ENCODE assay signal across 15 mouse cellular contexts in the genomic region with DNA sequence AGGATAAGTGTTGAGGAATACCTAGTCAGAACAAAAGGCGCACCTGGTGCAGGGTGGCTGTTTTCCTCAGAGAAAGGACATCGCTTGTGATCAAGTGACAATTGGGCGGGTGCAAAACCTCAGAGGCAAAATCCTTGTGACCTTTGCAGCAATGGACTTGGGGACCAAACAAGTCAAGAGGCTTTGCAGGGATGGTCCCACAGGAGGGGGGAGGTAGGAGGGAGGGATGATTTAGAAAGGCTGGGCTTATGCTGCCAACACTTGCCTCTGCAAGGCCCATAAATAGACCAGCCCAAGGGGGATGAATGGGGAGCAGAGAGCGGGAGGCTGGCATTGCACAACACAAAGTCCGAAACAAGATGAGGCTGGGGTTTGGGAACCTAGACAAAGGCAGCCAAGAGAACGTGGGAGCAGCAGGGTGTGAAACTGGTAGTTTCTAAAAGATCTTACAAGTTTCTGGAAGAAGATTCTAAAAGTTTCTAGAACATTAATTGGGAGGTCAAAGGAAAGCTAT. TPM values are rescaled to one million over a fixed set of nuclear protein-coding genes. Genes with fewer than 3 reads are reported as not detected.
DNase-seq lines count a peak whose midpoint lies in the region; ATAC-seq and TF ChIP-seq lines count a peak whose summit lies in the region.
"Had no signal": no experiment of that assay in that cellular context is flagged by ENCODE, and none has a peak within 500 bp of the region (broad histone marks: within the 10 kb centered on the region; RNA-seq: fewer than 3 reads in every experiment).

No protein-coding gene starts in this region.

- no peaks in the 10 kb centered on the region for H3K36me3 ChIP-seq in embryonic facial prominence, embryonic 15.5 days
- H3K36me3 ChIP-seq in embryonic facial prominence, embryonic 10.5 days (replicated peaks): no peaks in the 10 kb centered on the region
- no peaks in the 10 kb centered on the region for H3K36me3 ChIP-seq in hindbrain, postnatal 0 days (ENCODE audit: insufficient read depth, low read length)
- no peaks in the 10 kb centered on the region for H3K36me3 ChIP-seq in hindbrain, embryonic 16.5 days (ENCODE audit: control insufficient read depth, insufficient read depth, low read length)
- H3K36me3 ChIP-seq in thymus, adult 2 months (ENCODE audit: control insufficient read depth, insufficient read depth, low read length): no peaks in the 10 kb centered on the region
- H3K36me3 ChIP-seq in stomach, embryonic 16.5 days (ENCODE audit: control insufficient read depth, insufficient read depth, low read length): no peaks in the 10 kb centered on the region

- no peak for TF ChIP-seq POLR2A in thymus, adult 2 months (IDR thresholded peaks at IDR 0.05; ENCODE audit: control insufficient read depth, extremely low read depth, insufficient read depth, low read length, poor library complexity)

- H3K9me3 ChIP-seq in embryonic facial prominence, embryonic 15.5 days (replicated peaks): no peaks in the 10 kb centered on the region
- no peaks in the 10 kb centered on the region for H3K9me3 ChIP-seq in embryonic facial prominence, embryonic 10.5 days
- H3K9me3 ChIP-seq in hindbrain, postnatal 0 days (ENCODE audit: low read length): no peaks in the 10 kb centered on the region
- no peaks in the 10 kb centered on the region for H3K9me3 ChIP-seq in hindbrain, embryonic 16.5 days (ENCODE audit: control insufficient read depth, low read length)
- no peaks in the 10 kb centered on the region for H3K9me3 ChIP-seq in stomach, embryonic 16.5 days (replicated peaks; ENCODE audit: control insufficient read depth, low read length)

- peaks cover 12% of the 10 kb centered on the region for H3K4me1 ChIP-seq in embryonic facial prominence, embryonic 15.5 days
- H3K4me1 ChIP-seq in embryonic facial prominence, embryonic 10.5 days: peaks cover 19% of the 10 kb centered on the region
- H3K4me1 ChIP-seq in hindbrain, postnatal 0 days (ENCODE audit: insufficient read depth, low read length): peaks cover 8% of the 10 kb centered on the region
- peaks cover 12% of the 10 kb centered on the region for H3K4me1 ChIP-seq in hindbrain, embryonic 16.5 days (ENCODE audit: control insufficient read depth, insufficient read depth, low read depth, low read length)
- peaks cover 17% of the 10 kb centered on the region for H3K4me1 ChIP-seq in thymus, adult 2 months (replicated peaks; ENCODE audit: control insufficient read depth, insufficient read depth, low read length)
- peaks cover 3% of the 10 kb centered on the region; the same call in 1 of the 2 replicates for H3K4me1 ChIP-seq in stomach, embryonic 16.5 days (ENCODE audit: control insufficient read depth, insufficient read depth, low read length)

- DNase-seq in embryonic facial prominence, embryonic 10.5 days (ENCODE audit: low spot score): no peak
- DNase-seq in hindbrain, postnatal 0 days (ENCODE audit: low spot score): no peak
- DNase-seq in thymus, adult 2 months: no peak
- DNase-seq in thymus, postnatal 4 days: no peak
- DNase-seq: cerebellum, postnatal 25 days; heart, postnatal 36 days; right cerebral cortex, adult 18-20 months had no signal

- 62% methylated on average over 6 of the region's 6 CpGs for WGBS in embryonic facial prominence, embryonic 15.5 days
- WGBS in embryonic facial prominence, embryonic 10.5 days: 78% methylated on average over 6 of the region's 6 CpGs
- 55% methylated on average over 6 of the region's 6 CpGs for WGBS in hindbrain, postnatal 0 days
- 64% methylated on average over 6 of the region's 6 CpGs for WGBS in hindbrain, embryonic 16.5 days
- WGBS in thymus, adult 2 months: 30% methylated on average over 6 of the region's 6 CpGs
- WGBS in stomach, embryonic 16.5 days: 68% methylated on average over 6 of the region's 6 CpGs

- ATAC-seq in embryonic facial prominence, embryonic 15.5 days (ENCODE audit: insufficient number of reproducible peaks, low FRiP score, low TSS enrichment, low read depth): no peak
- ATAC-seq in hindbrain, postnatal 0 days: no peak
- no peak for ATAC-seq in hindbrain, embryonic 16.5 days
- no peak for ATAC-seq in stomach, embryonic 16.5 days (ENCODE audit: insufficient read depth, low FRiP score)
- ATAC-seq in erythroblast, adult 5-6 weeks (replicated peaks; ENCODE audit: low FRiP score, poor library complexity, severe bottlenecking): no peak

- H3K27ac ChIP-seq in embryonic facial prominence, embryonic 15.5 days (replicated peaks): peak overlapping the region; percentile 78; the same call in 1 of the 2 replicates
- no peak overlapping the region for H3K27ac ChIP-seq in embryonic facial prominence, embryonic 10.5 days (replicated peaks)
- H3K27ac ChIP-seq in hindbrain, postnatal 0 days: peak overlapping the region; percentile 20; the same call in 1 of the 2 replicates
- H3K27ac ChIP-seq in hindbrain, embryonic 16.5 days (ENCODE audit: low read depth, low read length): no peak overlapping the region; the same call in 1 of the 2 replicates
- peak overlapping the region; percentile 57; the same call in 1 of the 2 replicates for H3K27ac ChIP-seq in thymus, adult 2 months (ENCODE audit: control insufficient read depth, insufficient read depth, low read length)
- peak overlapping the region; percentile 93 for H3K27ac ChIP-seq in stomach, embryonic 16.5 days (ENCODE audit: low read length)

- H3K4me3 ChIP-seq in embryonic facial prominence, embryonic 15.5 days (replicated peaks): no peak overlapping the region
- no peak overlapping the region for H3K4me3 ChIP-seq in embryonic facial prominence, embryonic 10.5 days
- no peak overlapping the region for H3K4me3 ChIP-seq in hindbrain, postnatal 0 days (ENCODE audit: low read length)
- no peak overlapping the region for H3K4me3 ChIP-seq in hindbrain, embryonic 16.5 days (ENCODE audit: low read length)
- H3K4me3 ChIP-seq in thymus, adult 2 months (ENCODE audit: control insufficient read depth, insufficient read depth, low read length): no peak overlapping the region
- no peak overlapping the region for H3K4me3 ChIP-seq in stomach, embryonic 16.5 days (replicated peaks; ENCODE audit: low read length)

- no peak overlapping the region for H3K9ac ChIP-seq in embryonic facial prominence, embryonic 15.5 days
- no peak overlapping the region for H3K9ac ChIP-seq in hindbrain, postnatal 0 days (replicated peaks; ENCODE audit: low read length)
- no peak overlapping the region for H3K9ac ChIP-seq in hindbrain, embryonic 16.5 days (ENCODE audit: low read depth, low read length)
- no peak overlapping the region for H3K9ac ChIP-seq in stomach, embryonic 16.5 days (ENCODE audit: low read length)

- no peaks in the 10 kb centered on the region for H3K27me3 ChIP-seq in embryonic facial prominence, embryonic 15.5 days
- peaks cover 8% of the 10 kb centered on the region for H3K27me3 ChIP-seq in embryonic facial prominence, embryonic 10.5 days (replicated peaks; ENCODE audit: low read depth, poor library complexity, severe bottlenecking)
- no peaks in the 10 kb centered on the region for H3K27me3 ChIP-seq in hindbrain, postnatal 0 days (ENCODE audit: insufficient read depth, low read length)
- no peaks in the 10 kb centered on the region for H3K27me3 ChIP-seq in hindbrain, embryonic 16.5 days (replicated peaks; ENCODE audit: control insufficient read depth, insufficient read depth, low read length)
- no peaks in the 10 kb centered on the region for H3K27me3 ChIP-seq in thymus, adult 2 months (ENCODE audit: control insufficient read depth, insufficient read depth, low read length)
- no peaks in the 10 kb centered on the region for H3K27me3 ChIP-seq in stomach, embryonic 16.5 days (ENCODE audit: control insufficient read depth, insufficient read depth, low read length)

- no peak for TF ChIP-seq CTCF in hindbrain, postnatal 0 days (IDR thresholded peaks at IDR 0.05; ENCODE audit: low read depth)
- no peak for TF ChIP-seq CTCF in thymus, adult 2 months (IDR thresholded peaks at IDR 0.05; ENCODE audit: borderline replicate concordance, control insufficient read depth, extremely low read depth, insufficient read depth, low read length, poor library complexity)

- no peak overlapping the region for H3K4me2 ChIP-seq in embryonic facial prominence, embryonic 15.5 days (replicated peaks)
- H3K4me2 ChIP-seq in hindbrain, postnatal 0 days (ENCODE audit: low read depth, low read length): no peak overlapping the region
- no peak overlapping the region for H3K4me2 ChIP-seq in hindbrain, embryonic 16.5 days (ENCODE audit: low read length)
- no peak overlapping the region for H3K4me2 ChIP-seq in stomach, embryonic 16.5 days (ENCODE audit: low read depth, low read length)

RNA-seq across cellular contexts. Expression of gene Rfx2, which starts 11.7 kb away (rescaled TPM):
- polyA plus RNA-seq in embryonic facial prominence, embryonic 15.5 days (2015; fragmentation: Nextera tagmentation; extraction: Ambion mirVana): 7.5 and 9.9 TPM in 2 replicates
- polyA plus RNA-seq in embryonic facial prominence, embryonic 10.5 days (2016; fragmentation: Nextera tagmentation; extraction: Ambion mirVana): 4.0 and 5.3 TPM in 2 replicates
- total RNA-seq in hindbrain, postnatal 0 days (2014; rRNA removed): 4.9 and 9.8 TPM in 2 replicates
- polyA plus RNA-seq in hindbrain, postnatal 0 days (2015; fragmentation: Nextera tagmentation; extraction: Ambion mirVana): 3.7 and 4.4 TPM in 2 replicates
- 4.9 and 6.5 TPM in 2 replicates for polyA plus RNA-seq in hindbrain, embryonic 16.5 days (2015; fragmentation: Nextera tagmentation; extraction: Ambion mirVana)
- 31.3 and 44.2 TPM in 2 replicates for polyA plus RNA-seq in thymus, adult 2 months (2012; rRNA removed)
- 5.5 and 6.5 TPM in 2 replicates for polyA plus RNA-seq in stomach, embryonic 16.5 days (2015; fragmentation: Nextera tagmentation; extraction: Ambion mirVana)
- total RNA-seq in erythroblast, adult 5-6 weeks (2015; ENCODE audit: low replicate concordance): 21.5 and 25.7 TPM in 2 replicates
- total RNA-seq in erythroblast, adult 5-6 weeks (2017; ENCODE audit: low replicate concordance): 26.1 and 39.6 TPM in 2 replicates

RNA-seq across cellular contexts. Expression of gene Prr22, which starts 49.0 kb away (rescaled TPM):
- polyA plus RNA-seq in embryonic facial prominence, embryonic 15.5 days (2015; fragmentation: Nextera tagmentation; extraction: Ambion mirVana): 0.49 and 1.2 TPM in 2 replicates
- 1.7 and 1.8 TPM in 2 replicates for polyA plus RNA-seq in embryonic facial prominence, embryonic 10.5 days (2016; fragmentation: Nextera tagmentation; extraction: Ambion mirVana)
- 0.21 and 2.6 TPM in 2 replicates for total RNA-seq in hindbrain, postnatal 0 days (2014; rRNA removed)
- polyA plus RNA-seq in hindbrain, postnatal 0 days (2015; fragmentation: Nextera tagmentation; extraction: Ambion mirVana): 0.46 and 0.87 TPM in 2 replicates
- 0.60 and 1.0 TPM in 2 replicates for polyA plus RNA-seq in hindbrain, embryonic 16.5 days (2015; fragmentation: Nextera tagmentation; extraction: Ambion mirVana)
- 4.1 and 4.5 TPM in 2 replicates for polyA plus RNA-seq in thymus, adult 2 months (2012; rRNA removed)
- 1.0 and 1.1 TPM in 2 replicates for polyA plus RNA-seq in stomach, embryonic 16.5 days (2015; fragmentation: Nextera tagmentation; extraction: Ambion mirVana)
- not detected in 2 replicates for total RNA-seq in erythroblast, adult 5-6 weeks (2015; ENCODE audit: low replicate concordance)
- not detected in 2 replicates for total RNA-seq in erythroblast, adult 5-6 weeks (2017; ENCODE audit: low replicate concordance)

RNA-seq across cellular contexts. Expression of gene Dus3l, which starts 54.5 kb away (rescaled TPM):
- polyA plus RNA-seq in embryonic facial prominence, embryonic 15.5 days (2015; fragmentation: Nextera tagmentation; extraction: Ambion mirVana): 44.4 and 47.8 TPM in 2 replicates
- 45.0 and 45.6 TPM in 2 replicates for polyA plus RNA-seq in embryonic facial prominence, embryonic 10.5 days (2016; fragmentation: Nextera tagmentation; extraction: Ambion mirVana)
- total RNA-seq in hindbrain, postnatal 0 days (2014; rRNA removed): 79.0 and 96.5 TPM in 2 replicates
- 85.9 and 90.0 TPM in 2 replicates for polyA plus RNA-seq in hindbrain, postnatal 0 days (2015; fragmentation: Nextera tagmentation; extraction: Ambion mirVana)
- polyA plus RNA-seq in hindbrain, embryonic 16.5 days (2015; fragmentation: Nextera tagmentation; extraction: Ambion mirVana): 97.3 and 99.9 TPM in 2 replicates
- 142 and 157 TPM in 2 replicates for polyA plus RNA-seq in thymus, adult 2 months (2012; rRNA removed)
- 40.5 and 41.9 TPM in 2 replicates for polyA plus RNA-seq in stomach, embryonic 16.5 days (2015; fragmentation: Nextera tagmentation; extraction: Ambion mirVana)
- total RNA-seq in erythroblast, adult 5-6 weeks (2015; ENCODE audit: low replicate concordance): 0.84 and 5.6 TPM in 2 replicates
- total RNA-seq in erythroblast, adult 5-6 weeks (2017; ENCODE audit: low replicate concordance): 5.4 and 5.9 TPM in 2 replicates

RNA-seq across cellular contexts. Expression of gene Acsbg2, which starts 55.2 kb away (rescaled TPM):
- polyA plus RNA-seq in embryonic facial prominence, embryonic 15.5 days (2015; fragmentation: Nextera tagmentation; extraction: Ambion mirVana): 0.16 TPM in 1 of 2 replicates, not detected in the other
- polyA plus RNA-seq in embryonic facial prominence, embryonic 10.5 days (2016; fragmentation: Nextera tagmentation; extraction: Ambion mirVana): not detected in 2 replicates
- total RNA-seq in hindbrain, postnatal 0 days (2014; rRNA removed): not detected in 2 replicates
- not detected in 2 replicates for polyA plus RNA-seq in hindbrain, postnatal 0 days (2015; fragmentation: Nextera tagmentation; extraction: Ambion mirVana)
- polyA plus RNA-seq in hindbrain, embryonic 16.5 days (2015; fragmentation: Nextera tagmentation; extraction: Ambion mirVana): not detected in 2 replicates
- 0.11 TPM in 1 of 2 replicates, not detected in the other for polyA plus RNA-seq in thymus, adult 2 months (2012; rRNA removed)
- not detected in 2 replicates for polyA plus RNA-seq in stomach, embryonic 16.5 days (2015; fragmentation: Nextera tagmentation; extraction: Ambion mirVana)
- total RNA-seq in erythroblast, adult 5-6 weeks (2015; ENCODE audit: low replicate concordance): not detected in 2 replicates
- total RNA-seq in erythroblast, adult 5-6 weeks (2017; ENCODE audit: low replicate concordance): not detected in 2 replicates
- total RNA-seq: heart, postnatal 36 days; left cerebral cortex, postnatal 10 days; MEL had no signal
- polyA plus RNA-seq: kidney, embryonic 16.5 days; stomach, embryonic 14.5 days had no signal

RNA-seq across cellular contexts. Expression of gene 1700061G19Rik, which starts 56.2 kb away (rescaled TPM):
- 0.27 and 0.29 TPM in 2 replicates for polyA plus RNA-seq in embryonic facial prominence, embryonic 15.5 days (2015; fragmentation: Nextera tagmentation; extraction: Ambion mirVana)
- polyA plus RNA-seq in embryonic facial prominence, embryonic 10.5 days (2016; fragmentation: Nextera tagmentation; extraction: Ambion mirVana): 0.44 and 0.52 TPM in 2 replicates
- total RNA-seq in hindbrain, postnatal 0 days (2014; rRNA removed): not detected in 2 replicates
- polyA plus RNA-seq in hindbrain, postnatal 0 days (2015; fragmentation: Nextera tagmentation; extraction: Ambion mirVana): 0.34 and 0.35 TPM in 2 replicates
- polyA plus RNA-seq in hindbrain, embryonic 16.5 days (2015; fragmentation: Nextera tagmentation; extraction: Ambion mirVana): 0.29 and 0.50 TPM in 2 replicates
- 0.10 and 0.19 TPM in 2 replicates for polyA plus RNA-seq in thymus, adult 2 months (2012; rRNA removed)
- 0.45 and 0.60 TPM in 2 replicates for polyA plus RNA-seq in stomach, embryonic 16.5 days (2015; fragmentation: Nextera tagmentation; extraction: Ambion mirVana)
- total RNA-seq in erythroblast, adult 5-6 weeks (2015; ENCODE audit: low replicate concordance): not detected in 2 replicates
- not detected in 2 replicates for total RNA-seq in erythroblast, adult 5-6 weeks (2017; ENCODE audit: low replicate concordance)
- total RNA-seq: heart, postnatal 36 days had no signal

Comparison
In these comparisons a context has a peak if more than half of its experiments do, and no peak if none do; other contexts are left out.
1. H3K27ac ChIP-seq: peak in embryonic facial prominence, embryonic 15.5 days (single experiment), hindbrain, postnatal 0 days (single experiment), thymus, adult 2 months (single experiment) and stomach, embryonic 16.5 days (single experiment); none in embryonic facial prominence, embryonic 10.5 days (single experiment) and hindbrain, embryonic 16.5 days (single experiment).